Mouse (Mus musculus) cerebellum, adult (tissue): ENCODE data around the gene Adgra1.

Source experiments
- ATAC-seq: cut with Nextera tagmentation; 2 replicates; pipeline ENCODE4 v1.9.2; 2017; ENCODE audit warnings: mild to moderate bottlenecking, moderate library complexity, mixed read lengths; ENCODE audit not compliant: insufficient number of reproducible peaks, low FRiP score, low TSS enrichment

Adgra1 gene

DNA sequence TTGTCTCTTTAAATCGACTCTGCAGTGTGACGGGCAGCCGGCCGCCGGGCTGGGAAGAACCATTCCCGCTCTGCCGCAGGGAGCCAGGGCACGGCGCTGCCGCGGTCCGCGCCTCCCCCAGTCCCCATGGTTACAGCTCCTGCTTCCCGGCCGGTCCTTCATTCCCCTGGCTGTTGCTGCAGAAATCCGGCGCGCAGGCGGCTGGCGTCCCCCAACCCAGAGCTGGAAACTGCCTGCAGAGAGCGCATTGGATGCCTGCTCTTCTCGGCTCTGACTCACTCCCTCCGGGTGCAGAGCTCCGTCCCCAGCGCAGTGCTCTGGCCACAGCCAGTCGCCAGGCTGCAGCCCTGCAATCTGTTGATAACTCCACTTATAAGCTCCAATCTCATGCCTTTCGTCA is at the start of gene Adgra1:
Gene Adgra1, plus strand, starts transcription at position 139 of the 400 bp plus-strand sequence.
- ATAC-seq, result peak; percentile 90

DNA sequence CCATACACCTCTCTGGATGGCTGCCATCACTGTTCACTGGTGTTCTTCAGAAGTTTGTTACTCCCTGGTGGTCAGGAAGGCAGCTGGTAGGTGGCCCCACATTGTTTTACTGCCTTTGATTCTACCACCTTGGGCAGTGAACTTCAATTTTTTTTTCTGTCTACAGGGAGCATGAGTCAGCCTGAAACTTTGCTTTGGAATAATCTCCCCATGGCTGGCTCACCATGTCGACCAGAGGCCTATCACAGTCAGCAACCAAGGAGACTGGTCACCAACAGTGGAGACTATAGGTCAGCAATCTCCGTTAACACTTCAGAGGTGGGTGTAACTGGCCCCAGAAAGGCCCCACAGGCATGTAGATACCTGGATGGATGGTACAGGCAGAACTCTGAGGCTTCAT is 46.6 kb upstream of the Adgra1 start:
- ATAC-seq, result no peak

DNA sequence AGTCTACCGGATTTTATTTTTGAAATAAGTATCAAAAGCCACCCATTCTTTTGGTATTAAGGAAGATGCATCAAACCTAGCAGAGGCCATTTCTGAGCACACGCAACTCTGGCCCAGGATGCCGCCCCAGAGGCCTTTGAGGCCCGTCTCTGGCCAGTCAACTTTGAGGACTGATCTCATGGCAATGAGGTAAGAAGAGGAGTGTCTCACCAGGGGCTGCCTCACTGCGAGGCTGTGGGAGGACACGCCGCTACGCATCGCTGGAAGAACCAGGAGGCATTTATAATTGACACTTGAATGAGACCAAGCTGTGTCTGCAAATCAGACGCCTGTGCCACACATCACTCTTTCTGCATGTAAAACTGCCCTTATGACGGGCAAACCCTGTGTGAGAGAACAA is 45.0 kb upstream of the Adgra1 start:
- ATAC-seq, result no peak

DNA sequence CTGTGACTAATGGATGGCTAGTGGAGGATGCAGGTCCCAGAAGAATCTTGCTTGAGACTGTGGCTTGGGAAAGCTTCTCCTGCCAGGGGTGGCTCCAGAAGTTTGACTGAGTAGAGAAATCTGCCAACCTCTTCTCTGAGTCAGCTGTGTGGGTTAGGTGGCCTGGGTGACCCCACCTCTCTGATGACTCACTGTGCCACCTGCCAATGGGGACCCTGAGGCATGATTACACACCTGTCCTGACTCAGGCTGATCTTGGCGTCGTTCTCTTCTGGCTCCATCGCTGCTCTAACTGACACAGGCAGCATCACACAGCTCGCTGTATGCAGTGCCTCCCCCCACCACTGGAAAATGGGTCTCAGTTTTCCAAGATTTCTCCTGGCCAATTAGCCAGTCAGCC is 44.3 kb upstream of the Adgra1 start:
- ATAC-seq, result no peak

DNA sequence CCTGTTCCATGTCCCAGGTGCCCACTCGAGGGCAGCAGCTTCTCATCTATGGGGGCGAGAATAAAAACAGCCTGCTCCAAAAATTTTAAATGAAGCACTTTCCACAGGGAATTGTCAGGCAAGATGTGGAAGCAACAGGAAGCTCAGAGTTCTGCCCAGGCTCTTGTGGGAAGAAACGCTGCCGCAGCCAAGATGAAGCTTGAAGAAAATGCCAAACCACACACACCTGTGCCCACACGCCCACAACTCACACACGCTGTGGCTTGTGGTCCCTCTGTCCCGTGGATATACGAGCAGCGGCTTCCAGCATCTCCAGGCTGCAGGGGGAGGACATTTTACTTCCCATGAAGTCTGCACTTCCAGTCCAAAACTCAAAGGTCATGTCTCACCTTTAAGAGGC is 42.4 kb upstream of the Adgra1 start:
- ATAC-seq, result no peak

DNA sequence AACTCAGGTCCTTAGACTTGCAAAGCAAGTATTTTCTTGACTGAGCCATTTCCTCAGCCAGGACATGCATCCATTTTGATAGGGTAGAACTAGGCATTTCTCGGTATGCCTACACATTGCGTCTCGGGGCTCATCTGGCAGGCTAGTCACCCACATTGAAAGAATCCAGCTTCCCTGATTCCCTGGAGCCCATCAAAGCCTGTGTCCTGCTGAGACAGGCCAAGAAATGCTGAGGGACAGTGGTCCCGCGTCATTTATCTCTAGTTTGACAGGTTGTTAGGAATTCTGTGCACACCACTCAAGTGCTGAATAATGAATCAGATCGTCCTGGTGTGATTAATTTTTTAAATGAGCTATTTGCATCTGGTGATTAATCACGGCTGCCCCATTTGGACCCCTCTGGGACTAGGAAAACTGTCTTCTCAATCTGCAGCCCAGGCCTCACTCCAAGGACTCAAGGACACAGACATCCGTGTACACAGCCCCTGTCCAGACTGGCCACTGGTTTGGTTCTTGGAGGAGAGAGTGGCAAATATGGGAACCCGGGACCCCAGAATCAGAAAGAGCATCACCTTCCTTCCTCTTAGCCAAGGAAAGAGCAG is 38.9 kb upstream of the Adgra1 start:
- no peak for ATAC-seq

DNA sequence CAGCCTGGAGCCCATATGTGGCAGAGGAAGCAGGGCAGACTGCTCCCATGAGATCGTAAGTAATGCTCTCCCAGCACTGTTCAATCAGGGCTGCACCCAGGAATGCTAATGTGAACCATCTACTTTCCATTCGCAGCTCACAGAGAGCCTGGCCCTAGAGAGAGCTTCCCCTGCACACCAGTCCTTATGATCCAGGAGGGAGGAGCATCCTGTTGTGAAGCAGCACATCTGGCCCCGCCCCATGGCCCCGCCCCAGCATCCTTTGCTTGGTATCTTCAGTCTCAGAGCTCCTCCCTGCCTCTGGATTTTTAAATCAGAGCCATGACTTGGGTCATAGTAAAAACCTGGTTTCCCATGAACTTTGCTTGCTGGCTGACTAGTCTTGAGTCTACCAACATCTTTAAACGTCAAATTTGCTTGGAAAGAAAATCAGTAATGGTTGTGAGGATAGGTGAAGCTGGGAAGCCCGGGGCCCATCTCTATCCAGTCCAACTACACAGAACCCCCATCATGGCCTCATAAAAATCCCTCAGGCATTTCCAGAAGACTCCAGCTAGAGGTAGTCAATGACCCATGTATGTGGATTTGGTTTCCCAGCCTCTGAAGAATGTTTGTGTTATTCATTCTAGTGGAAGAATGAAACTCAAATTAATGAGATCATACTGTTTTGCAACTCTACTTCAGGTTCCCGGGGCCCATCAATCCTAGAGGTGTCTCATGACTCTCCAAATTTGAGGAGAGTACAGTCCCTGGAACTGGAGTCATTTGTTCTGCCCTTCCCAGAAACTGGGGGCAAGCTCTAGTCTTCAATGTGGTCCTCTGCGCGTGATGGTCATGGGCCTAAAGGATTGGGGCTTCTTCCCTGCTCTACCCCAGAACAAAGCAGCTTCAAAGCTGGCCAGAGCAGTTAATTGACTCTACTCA is 36.5 kb upstream of the Adgra1 start:
- ATAC-seq, result no peak

DNA sequence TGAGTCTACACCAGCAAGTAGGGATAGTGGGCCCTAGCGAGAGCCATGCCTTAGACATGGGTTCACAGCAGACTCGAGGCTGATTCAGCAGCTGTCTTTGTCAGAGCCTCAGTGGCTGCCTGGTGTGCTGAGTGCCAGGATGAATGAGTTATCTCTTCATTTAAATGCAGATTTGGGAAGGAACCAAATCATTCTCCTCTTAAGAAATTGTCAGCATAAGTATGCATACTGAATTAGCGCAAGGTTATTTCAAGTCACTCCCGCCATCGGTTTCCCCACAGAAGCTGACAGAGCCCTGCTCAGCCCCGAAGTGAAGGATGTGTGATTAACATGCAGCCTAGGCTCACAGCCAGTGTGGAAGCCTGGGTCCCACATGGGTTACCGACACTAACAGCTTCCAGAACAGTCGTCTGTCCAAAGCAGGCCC is 27.8 kb upstream of the Adgra1 start:
- ATAC-seq, result no peak

DNA sequence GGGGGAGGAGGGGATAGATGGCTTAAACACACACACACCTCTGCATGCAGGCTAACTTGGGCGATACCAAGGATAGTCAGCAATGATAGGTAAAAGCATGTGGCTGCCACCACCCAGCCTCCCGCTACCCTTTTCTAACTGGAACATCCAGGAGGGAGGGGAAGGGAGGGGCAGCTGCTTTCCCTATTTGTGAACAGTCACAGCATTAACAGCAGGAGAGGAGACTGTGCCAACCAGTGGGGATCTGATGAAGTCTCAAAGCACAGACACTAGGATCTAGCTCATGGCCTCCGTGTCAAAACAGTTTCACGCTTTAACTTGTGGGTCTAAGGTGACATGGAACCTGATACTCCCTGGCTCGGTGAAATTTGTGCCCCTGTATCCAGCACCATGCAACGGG is 23.9 kb upstream of the Adgra1 start:
- no peak for ATAC-seq

DNA sequence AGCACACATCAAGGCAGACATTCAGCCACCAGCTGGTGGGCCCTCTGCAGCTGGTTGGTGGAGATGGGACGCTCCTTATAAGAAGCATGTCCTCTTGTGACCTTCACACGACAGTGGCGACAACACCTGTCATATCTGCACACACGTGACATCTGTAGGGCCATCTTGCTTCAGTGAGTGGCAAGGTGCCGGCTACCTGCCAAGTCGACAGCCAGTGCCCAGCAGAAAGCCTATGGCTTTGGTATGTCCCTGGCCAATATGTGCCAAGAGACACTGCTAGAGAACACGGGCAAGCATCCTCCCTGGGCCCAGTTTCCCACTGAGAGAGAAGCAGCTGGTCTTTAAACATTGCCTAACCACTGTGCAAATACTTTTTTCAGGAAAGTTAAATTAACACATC is 22.3 kb upstream of the Adgra1 start:
- no peak for ATAC-seq

DNA sequence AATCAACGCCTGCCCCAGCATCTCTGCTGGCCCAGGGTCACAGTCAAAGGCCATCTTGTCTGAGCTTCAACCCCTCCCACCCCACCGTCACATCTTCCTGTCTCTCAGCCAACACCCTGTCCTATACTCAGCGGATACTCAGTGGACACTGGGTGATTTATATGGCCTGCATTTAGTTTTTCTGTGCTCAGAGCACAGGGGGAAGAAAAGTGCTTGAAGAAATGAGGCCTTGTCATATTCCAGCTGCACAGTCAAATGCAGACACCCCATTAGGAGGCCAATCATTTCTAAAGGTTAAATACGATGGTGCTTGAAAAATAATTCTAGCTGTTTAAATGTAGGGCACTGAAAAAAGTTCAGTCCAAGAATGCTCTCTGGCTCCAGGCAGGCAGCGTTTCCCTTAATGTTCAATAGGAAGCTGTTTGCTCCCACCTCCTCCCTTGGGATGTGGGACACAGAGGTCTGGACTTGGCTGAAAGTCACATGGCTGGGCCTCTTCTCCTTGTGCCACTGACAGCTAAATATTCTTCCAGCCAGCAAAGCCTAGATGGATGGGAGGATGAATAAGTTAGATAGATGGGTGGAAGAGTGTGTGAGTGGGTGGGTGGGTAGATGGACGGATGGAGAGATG is 20.3 kb upstream of the Adgra1 start:
- no peak for ATAC-seq

DNA sequence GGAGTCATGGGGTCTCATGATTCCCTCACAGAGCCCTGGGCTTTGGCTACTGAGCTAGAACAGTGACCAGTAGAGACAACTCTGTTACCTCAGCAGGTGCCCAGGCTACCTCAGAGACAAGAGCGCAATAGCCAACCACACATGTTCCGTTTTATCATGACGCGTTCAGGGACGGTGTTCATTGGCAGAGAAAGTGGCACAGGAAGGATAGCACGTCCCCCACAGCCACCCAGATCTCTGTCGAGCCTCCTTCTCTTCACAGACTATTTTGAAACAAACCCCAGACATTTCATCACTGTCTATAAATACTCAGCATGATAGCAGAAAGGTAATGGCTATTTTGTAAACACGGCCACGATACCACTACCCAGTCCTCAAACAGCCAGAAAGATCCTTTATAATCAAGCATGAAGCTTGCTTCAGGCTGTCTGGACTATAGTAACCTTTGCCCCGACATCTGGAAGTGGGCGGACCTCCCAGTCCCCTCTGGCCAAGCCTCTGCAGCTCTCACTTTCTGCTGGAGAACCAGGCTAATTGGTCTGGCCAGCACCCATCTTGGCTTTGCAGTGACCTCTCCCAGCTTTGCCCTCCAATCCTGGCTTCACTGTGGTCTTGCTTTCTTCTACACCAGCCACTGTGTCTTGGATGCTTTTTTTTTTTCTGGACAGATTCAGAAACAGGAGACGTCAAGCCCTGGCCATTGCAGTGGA is 11.5 kb upstream of the Adgra1 start:
- ATAC-seq, result no peak

DNA sequence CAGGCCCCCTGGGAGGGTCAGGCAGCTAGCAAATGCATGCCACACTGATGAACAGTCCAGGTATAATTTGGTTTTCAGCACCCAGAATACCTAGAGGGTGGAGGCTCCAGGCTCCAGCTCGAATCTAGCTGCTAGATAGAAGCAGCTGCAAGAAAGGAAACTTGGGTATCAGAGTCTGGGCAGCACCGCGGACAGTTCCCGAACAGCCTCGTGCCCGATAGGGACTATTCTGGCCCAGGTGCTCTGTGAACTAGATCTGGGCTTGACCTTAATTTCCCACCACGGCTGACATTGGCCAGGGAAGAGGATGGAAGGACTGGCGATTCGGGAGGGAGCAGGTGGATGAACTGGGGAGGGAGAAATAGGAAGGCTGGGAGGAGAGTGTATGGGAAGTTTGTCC is 6.3 kb upstream of the Adgra1 start:
- no peak for ATAC-seq

DNA sequence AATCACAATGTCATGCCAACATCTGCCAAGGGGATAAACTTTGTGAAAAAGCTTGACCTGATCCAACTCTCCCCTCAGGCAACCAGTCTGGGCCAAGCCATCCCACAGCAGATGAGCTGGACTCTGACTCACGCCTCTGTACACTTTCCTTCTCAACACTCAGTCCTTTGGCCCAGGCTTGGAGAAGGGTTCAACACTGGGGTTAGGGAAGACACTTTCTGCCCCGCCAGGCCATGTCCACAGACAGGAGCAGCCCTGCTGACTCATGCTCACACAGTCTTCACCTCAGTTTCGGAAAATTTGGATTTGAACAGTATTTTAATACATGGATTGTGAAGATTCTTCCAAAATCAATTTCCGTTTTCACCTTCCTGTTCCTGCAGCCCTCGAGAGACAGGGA is 442 bp upstream of the Adgra1 start:
- ATAC-seq, result no peak

DNA sequence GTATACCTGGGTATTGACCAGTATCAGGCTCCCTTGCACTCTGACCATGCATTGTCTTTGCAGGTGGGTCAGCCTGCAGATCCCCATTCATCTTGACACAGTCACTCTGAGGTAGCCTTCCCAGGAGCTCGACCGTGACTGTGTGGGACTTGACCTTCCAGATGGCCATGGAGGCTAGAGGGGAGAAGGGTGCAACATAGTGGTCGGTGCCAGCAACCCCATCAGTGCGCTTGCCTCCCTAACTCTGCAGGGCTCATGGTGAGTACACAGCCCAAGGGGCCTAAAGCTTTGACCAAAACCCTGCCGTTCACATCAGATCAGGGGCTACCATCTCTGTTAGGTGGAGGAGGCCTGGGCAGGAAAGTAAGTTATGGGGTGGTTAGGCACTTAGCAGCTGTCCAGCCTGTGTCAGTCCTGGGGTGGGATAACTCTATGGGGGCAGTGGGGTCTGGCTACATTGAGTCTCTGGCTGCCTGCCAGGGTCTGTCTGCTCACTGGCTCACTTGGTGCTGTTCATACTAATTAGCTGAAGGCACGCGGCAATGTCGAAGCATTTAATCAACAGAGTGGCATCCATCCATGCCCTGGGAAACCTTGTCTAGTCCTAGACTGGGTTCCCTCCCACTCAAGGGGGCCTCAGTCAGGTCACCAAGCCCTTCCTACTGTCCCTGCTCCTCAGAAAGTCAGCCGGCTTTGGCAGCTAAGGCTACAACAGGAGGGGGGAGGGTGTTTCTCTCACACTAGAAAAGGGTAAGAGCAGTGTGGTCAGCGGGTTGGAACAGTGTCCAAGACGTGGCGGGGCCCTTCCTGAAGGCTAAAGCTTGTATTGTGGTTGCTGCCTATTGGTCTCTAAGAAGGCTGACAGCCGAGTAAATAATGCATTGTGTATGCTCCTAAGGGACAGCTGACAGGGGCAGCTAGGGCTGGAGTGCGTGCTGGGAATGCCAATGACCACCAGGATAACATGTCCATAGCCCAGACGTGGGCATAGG is 1.5 kb downstream of the Adgra1 start:
- ATAC-seq, result no peak

DNA sequence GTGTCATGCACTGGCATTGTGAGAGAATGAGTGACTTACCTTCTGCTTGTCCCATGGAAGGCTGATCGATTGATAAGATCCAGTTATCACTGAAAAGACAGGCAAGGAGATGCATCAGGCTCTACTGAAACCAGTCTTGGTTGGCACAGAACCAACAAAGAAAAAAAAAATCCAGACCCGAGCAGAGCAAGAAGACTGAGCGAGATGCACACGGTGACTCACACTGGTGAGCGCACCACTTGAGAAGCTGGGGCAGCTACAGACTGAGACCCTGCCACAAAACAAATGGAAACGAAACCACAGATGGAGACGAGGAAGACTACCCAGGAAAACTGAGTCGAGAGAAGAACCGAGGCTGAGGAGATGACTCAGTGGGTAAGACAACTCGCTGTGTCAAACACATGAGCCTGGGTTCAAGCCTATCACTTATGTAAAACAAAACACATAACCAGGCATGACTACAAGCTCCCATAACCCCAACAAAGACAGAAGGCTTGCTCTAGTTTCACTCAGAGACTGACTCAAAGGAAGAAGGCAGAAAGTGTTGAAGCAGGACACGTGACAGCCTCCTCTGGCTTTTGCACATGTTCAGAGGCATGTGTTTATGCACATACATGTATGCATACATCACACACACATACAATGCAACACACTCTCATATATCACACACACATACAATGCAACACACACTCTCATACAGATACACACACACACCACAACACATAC is 6.6 kb downstream of the Adgra1 start:
- ATAC-seq, result no peak

DNA sequence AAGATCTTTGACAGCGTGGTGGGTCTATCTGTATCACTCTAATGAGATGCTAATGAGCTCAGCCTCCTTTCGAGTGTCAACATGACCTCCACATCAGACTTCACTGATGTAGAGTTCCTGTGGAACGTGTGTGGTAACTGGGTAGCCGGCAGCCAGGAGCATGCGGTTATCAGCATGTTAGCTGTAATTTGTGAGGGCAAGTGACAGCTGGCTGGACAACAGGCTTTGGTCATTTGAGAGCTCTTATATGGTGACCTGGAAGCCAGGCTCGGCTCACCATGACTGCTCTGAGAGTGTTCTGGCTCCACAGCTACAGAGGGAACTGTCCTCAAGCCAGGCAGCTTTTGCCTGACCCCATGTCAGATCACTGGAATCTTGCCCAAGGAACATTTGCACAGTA is 8.4 kb downstream of the Adgra1 start:
- no peak for ATAC-seq

DNA sequence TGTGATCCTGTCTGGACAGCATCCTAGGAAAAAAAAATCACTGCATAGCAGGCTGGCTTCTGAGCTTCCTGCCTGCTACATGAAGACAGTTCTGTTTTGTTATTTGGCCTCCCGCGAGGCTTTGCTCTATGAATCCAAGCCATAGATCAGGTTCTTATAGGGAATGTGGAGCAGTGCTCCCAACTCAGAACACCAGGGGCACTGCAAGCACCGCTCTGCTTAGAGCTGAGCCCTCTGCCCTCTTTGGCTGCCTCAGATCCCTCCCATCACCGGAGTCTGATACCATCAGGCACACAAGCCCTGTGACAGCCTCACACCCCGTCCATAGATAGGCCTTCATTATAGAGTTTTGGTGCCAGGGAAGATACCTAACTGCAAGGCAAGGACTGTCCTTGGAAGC is 9.2 kb downstream of the Adgra1 start:
- ATAC-seq, result no peak

DNA sequence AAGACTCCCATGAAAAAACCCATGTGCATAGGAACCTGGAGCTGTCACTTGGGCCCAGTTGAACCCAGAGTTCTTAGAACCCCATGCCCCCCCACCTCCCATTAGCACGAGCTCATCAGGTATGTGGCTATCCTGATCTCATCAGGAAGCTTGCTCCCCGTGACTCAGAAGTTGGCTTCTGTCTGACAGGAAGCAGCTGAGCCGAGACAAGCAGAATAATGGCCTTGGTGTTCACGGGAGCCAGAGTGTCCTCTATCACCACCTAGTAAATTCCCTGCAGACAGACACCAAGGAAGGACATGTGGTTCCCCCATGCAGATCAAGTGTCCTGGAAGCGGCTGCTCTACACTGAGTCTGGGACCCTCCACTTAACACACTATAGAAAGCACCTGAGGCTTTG is 9.8 kb downstream of the Adgra1 start:
- no peak for ATAC-seq
